Mouse (Mus musculus) hematopoietic multipotent progenitor cell, adult 10-12 weeks (in vitro differentiated cells): ENCODE data around the gene Cfap44. TPM values are rescaled to one million over a fixed set of nuclear protein-coding genes. Genes with fewer than 3 reads are reported as not detected.

Experiments
- polyA plus RNA-seq: library from polyadenylated mRNA; stranded (reverse); fragments of >175 nt; gene quantifications from 2 replicates; pipeline ENCODE4 v1.2.3, GENCODE M21; 2012; ENCODE audit warnings: low replicate concordance

Cfap44 gene
- polyA plus RNA-seq, result not detected in 2 replicates

DNA sequence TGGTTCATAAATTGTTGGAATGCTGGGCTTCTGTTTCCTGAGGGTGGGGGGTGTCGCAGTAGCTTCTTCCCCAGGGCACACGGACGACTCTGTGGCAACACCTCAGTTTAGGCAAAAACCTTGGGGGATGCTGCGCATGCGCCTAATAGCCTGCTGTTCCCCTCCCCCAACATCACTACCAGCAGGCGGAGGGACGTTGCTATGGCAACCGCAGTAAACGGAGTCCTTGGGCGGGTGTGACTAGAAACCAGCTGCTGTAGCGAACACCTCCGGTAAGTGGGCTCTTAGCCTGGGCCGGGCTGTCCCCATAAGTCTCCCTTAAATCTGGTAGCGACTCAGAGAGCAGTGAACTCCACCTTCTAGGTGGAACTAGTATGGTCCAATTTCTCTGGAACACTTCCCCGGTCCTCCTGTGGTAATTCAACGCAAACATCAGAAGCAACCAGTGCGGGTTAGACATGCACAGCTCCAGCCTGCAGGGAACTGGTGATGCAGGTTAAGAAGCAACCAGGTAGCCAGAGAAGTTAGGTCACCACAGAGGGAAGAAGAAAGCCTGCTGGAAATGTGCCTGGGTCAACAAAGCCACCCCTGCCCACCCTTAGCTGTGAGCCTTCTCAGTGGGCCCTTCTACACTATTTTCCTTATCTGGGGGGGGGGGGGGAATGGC, at the start of gene Cfap44:
Gene Cfap44, plus strand, starts transcription at position 220 of the 667 bp plus-strand sequence.

DNA sequence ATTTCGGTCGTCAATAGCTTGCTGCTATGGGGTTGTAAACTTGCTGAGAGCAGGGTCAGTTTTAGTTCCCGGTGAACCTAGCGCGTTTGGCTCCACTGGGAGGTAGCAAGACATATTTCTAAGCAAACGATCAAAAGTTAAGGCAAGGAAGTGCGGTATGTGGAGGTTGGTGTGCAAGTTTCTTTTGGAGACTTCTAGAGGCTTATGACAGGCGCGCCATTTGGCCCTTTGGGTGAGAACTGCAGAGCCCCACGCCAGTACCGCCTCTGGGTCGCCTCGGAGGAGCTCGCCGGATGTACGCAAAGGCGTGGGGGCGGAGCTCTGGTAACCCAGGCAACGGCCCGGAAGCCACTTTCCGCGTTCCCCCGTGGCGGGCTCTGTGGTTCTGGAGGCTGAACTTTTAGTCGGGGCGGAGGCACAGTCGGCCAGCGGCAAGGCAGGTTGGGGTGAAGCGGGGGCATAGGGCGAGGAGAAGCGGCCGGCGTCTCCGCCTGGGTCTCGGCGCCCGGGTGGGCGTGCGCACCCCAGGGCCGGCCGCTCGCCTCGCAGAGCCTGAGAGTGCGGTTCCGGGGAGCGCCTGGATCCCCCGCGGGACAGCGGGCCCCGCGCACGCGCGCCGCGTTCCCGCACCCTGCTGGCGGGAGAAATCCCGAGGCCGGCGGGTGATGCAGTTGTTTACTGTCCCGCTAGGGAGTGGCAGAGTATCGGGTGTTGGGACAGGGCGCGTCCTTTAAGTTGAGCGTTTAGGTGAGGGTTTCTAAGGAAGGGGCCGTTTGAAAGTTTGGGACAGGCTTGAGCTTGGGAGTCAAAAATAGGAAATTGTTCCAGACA, 47.3 kb upstream of the Cfap44 start, which contains the start of gene Spice1:
Gene Spice1, plus strand, starts transcription at position 51 of the 831 bp plus-strand sequence.

Other genes with a start within 250 kb of the Cfap44 start
- gene Usf3, start 221.6 kb upstream of the Cfap44 start, polyA plus RNA-seq, result 6.7 and 10.0 TPM in 2 replicates
- gene Sidt1, start 61.6 kb upstream of the Cfap44 start, polyA plus RNA-seq, result 29.7 and 89.7 TPM in 2 replicates
- gene Spice1, start 47.7 kb upstream of the Cfap44 start, polyA plus RNA-seq, result 4.8 and 6.5 TPM in 2 replicates
- 0.03 and 0.07 TPM in 2 replicates for gene Boc, start 164.1 kb downstream of the Cfap44 start, polyA plus RNA-seq